Mouse (Mus musculus): Measurements from ENCODE around the gene Mif4gd. TPM values are rescaled to one million over a fixed set of nuclear protein-coding genes. Genes with fewer than 3 reads are reported as not detected.

The Mif4gd gene
- polyA plus RNA-seq, 2 experiments, result 23.1 to 34.2 TPM

DNA sequence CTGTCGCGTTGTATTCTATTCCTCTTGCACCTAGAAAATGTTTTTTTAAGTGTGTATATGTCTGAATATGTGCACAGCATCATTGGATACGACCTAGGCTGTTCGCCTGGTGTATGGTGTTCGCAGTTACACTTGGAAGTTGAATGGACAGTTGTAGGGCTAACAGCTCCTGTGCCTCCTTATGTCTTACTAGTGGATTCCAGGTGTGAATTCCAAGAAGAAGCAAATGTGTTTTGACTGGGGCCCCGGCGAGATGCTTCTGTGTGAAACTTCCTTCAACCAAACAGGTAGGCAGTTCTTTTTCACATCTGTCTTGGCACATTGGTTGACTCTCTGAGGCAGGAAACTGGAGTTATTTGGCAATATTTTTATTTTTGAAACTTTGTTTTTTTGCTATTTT lies 47.8 kb downstream of the Mif4gd start:
- H3K4me1 ChIP-seq (ENCODE audit: control insufficient read depth, insufficient read depth, low read length), result peaks cover 8% of the 10 kb centered on the region
- H3K4me2 ChIP-seq (replicated peaks; ENCODE audit: low read depth, low read length, severe bottlenecking), result peak overlapping the region; percentile 72
- H3K4me3 ChIP-seq (replicated peaks; ENCODE audit: low read length), result peak overlapping the region; percentile 57
- WGBS, result 18% methylated on average over 7 of the region's 7 CpGs
- H3K27me3 ChIP-seq (ENCODE audit: control insufficient read depth, insufficient read depth, low read length), result no peaks in the 10 kb centered on the region
- peaks cover 37% of the 10 kb centered on the region for H3K36me3 ChIP-seq (ENCODE audit: control insufficient read depth, insufficient read depth, low read length)
- H3K9me3 ChIP-seq (ENCODE audit: control insufficient read depth, low read length), result no peaks in the 10 kb centered on the region
- ATAC-seq (ENCODE audit: low FRiP score, low read depth) (no peak), DNase-seq (ENCODE audit: low spot score) (no peak)
- no peak for TF ChIP-seq POLR2A (IDR thresholded peaks at IDR 0.05; ENCODE audit: borderline replicate concordance, extremely low read depth, insufficient read depth, insufficient read length)
- peak overlapping the region; percentile 60 for H3K9ac ChIP-seq (ENCODE audit: low read depth, low read length, severe bottlenecking)
- no peak overlapping the region for H3K27ac ChIP-seq (replicated peaks; ENCODE audit: low read depth, low read length)

DNA sequence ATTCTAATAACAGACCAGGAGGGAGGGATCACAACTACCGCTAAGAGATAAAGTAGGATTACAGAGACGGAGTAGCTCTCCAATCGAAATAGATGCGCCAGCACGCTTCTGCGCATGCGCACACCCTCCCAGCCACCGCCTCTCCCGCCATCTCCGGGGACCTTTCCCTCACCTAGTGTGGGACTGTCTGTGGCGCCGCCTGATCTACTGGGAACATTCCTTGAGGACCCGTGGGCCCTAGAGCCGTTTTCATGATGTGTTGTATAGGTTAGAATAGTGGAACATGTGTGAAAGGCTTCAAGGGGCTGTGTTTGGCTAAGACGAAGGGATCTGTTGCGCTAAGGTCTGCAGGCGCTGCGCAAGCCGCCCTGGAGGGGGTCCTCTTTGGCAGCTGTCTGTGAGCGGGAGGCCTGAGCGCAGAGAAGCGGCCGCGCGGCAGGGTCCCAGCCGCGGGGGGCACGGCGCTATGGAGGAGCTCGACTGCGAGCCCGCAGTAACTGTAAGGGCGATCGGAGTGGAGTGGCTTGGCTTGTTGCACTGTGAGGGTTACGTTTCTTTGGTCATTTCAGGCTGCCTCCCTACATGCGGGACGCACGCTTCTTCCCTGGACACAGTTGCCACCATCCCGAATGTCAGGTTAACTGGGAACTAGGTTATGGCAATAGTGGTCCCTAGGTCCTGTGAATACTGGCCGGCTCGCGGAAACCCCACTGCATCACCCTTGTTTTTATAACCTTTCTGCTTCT lies 48.5 kb downstream of the Mif4gd start, which contains the start of gene Nup85:
Gene Nup85 (plus strand): TSS at position 371 of the 746 bp plus-strand sequence.
- Histone ChIP-seq H3K9ac (ENCODE audit: low read depth, low read length, severe bottlenecking) (peak within 1 kb of the TSS; percentile 60), H3K4me1 (ENCODE audit: control insufficient read depth, insufficient read depth, low read length) (peaks cover 8% of the 10 kb centered on the region), H3K4me3 (replicated peaks; ENCODE audit: low read length) (peak within 1 kb of the TSS; percentile 57), H3K9me3 (ENCODE audit: control insufficient read depth, low read length) (no peaks in the 10 kb centered on the region), H3K4me2 (replicated peaks; ENCODE audit: low read depth, low read length, severe bottlenecking) (peak within 1 kb of the TSS; percentile 72), H3K27me3 (ENCODE audit: control insufficient read depth, insufficient read depth, low read length) (no peaks in the 10 kb centered on the region), H3K27ac (replicated peaks; ENCODE audit: low read depth, low read length) (peak within 1 kb of the TSS; percentile 78), H3K36me3 (ENCODE audit: control insufficient read depth, insufficient read depth, low read length) (peaks cover 30% of the 10 kb centered on the region)
- peak; percentile 85 for TF ChIP-seq POLR2A (IDR thresholded peaks at IDR 0.05; ENCODE audit: borderline replicate concordance, extremely low read depth, insufficient read depth, insufficient read length)
- WGBS, result under 1% methylated on average over 42 of the region's 42 CpGs
- ATAC-seq (ENCODE audit: low FRiP score, low read depth) (peak; percentile 92), DNase-seq (ENCODE audit: low spot score) (peak; percentile 99)

DNA sequence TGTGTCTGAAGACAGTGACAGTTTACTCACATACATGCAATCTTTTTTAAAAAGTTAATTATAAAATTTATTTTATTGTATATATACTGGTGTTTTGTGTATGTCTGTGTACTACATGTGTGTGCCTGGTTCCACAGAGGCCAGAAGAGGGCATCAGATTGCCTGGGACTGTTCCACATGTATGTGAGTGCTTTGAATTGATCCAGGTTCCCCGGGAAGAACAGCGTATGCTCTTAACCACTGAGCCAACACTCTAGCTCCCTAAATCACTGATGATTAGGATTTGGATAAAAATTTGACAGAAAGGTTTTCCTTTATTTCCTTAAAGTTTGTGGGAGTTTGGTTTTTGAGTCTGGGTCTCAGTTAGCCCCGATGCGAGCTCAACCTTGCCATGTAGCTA lies 49.4 kb downstream of the Mif4gd start:
- peak overlapping the region; percentile 60 for H3K9ac ChIP-seq (ENCODE audit: low read depth, low read length, severe bottlenecking)
- no peaks in the 10 kb centered on the region for H3K27me3 ChIP-seq (ENCODE audit: control insufficient read depth, insufficient read depth, low read length)
- ATAC-seq (ENCODE audit: low FRiP score, low read depth), result no peak
- DNase-seq (ENCODE audit: low spot score), result no peak
- H3K4me2 ChIP-seq (replicated peaks; ENCODE audit: low read depth, low read length, severe bottlenecking), result peak overlapping the region; percentile 72
- no peak for TF ChIP-seq POLR2A (IDR thresholded peaks at IDR 0.05; ENCODE audit: borderline replicate concordance, extremely low read depth, insufficient read depth, insufficient read length)
- peak overlapping the region; percentile 78 for H3K27ac ChIP-seq (replicated peaks; ENCODE audit: low read depth, low read length)
- 49% methylated on average over 4 of the region's 4 CpGs for WGBS
- H3K4me3 ChIP-seq (replicated peaks; ENCODE audit: low read length), result peak overlapping the region; percentile 57
- H3K36me3 ChIP-seq (ENCODE audit: control insufficient read depth, insufficient read depth, low read length), result peaks cover 22% of the 10 kb centered on the region
- no peaks in the 10 kb centered on the region for H3K9me3 ChIP-seq (ENCODE audit: control insufficient read depth, low read length)
- peaks cover 8% of the 10 kb centered on the region for H3K4me1 ChIP-seq (ENCODE audit: control insufficient read depth, insufficient read depth, low read length)

Other genes with a start within 250 kb of the Mif4gd start
- gene Hid1, start 245.2 kb downstream of the Mif4gd start, polyA plus RNA-seq (2012; rRNA removed), result 4.5 and 5.9 TPM in 2 replicates
- gene Hid1, start 245.2 kb downstream of the Mif4gd start, polyA plus RNA-seq (2014; fragmentation: Nextera tagmentation; extraction: Ambion mirVana), result 2.1 and 2.3 TPM in 2 replicates
- 18.8 and 23.9 TPM in 2 replicates for gene Cdr2l, start 231.1 kb downstream of the Mif4gd start, polyA plus RNA-seq (2012; rRNA removed)
- gene Cdr2l, start 231.1 kb downstream of the Mif4gd start, polyA plus RNA-seq (2014; fragmentation: Nextera tagmentation; extraction: Ambion mirVana), result 10.9 and 11.1 TPM in 2 replicates
- 76.7 and 92.2 TPM in 2 replicates for gene Mrpl58, start 209.2 kb downstream of the Mif4gd start, polyA plus RNA-seq (2012; rRNA removed)
- gene Mrpl58, start 209.2 kb downstream of the Mif4gd start, polyA plus RNA-seq (2014; fragmentation: Nextera tagmentation; extraction: Ambion mirVana), result 169 and 181 TPM in 2 replicates
- 294 and 427 TPM in 2 replicates for gene Atp5h, start 193.0 kb downstream of the Mif4gd start, polyA plus RNA-seq (2012; rRNA removed)
- 870 and 933 TPM in 2 replicates for gene Atp5h, start 193.0 kb downstream of the Mif4gd start, polyA plus RNA-seq (2014; fragmentation: Nextera tagmentation; extraction: Ambion mirVana)
- 30.0 and 30.5 TPM in 2 replicates for gene Kctd2, start 192.8 kb downstream of the Mif4gd start, polyA plus RNA-seq (2012; rRNA removed)
- 26.3 and 27.8 TPM in 2 replicates for gene Kctd2, start 192.8 kb downstream of the Mif4gd start, polyA plus RNA-seq (2014; fragmentation: Nextera tagmentation; extraction: Ambion mirVana)
- gene Trim80, start 172.4 kb downstream of the Mif4gd start, polyA plus RNA-seq (2012; rRNA removed), result not detected in 2 replicates
- 0.15 TPM in 1 of 2 replicates, not detected in the other for gene Trim80, start 172.4 kb downstream of the Mif4gd start, polyA plus RNA-seq (2014; fragmentation: Nextera tagmentation; extraction: Ambion mirVana)
- gene Slc16a5, start 150.5 kb downstream of the Mif4gd start, polyA plus RNA-seq (2012; rRNA removed), result 0.04 and 0.08 TPM in 2 replicates
- gene Slc16a5, start 150.5 kb downstream of the Mif4gd start, polyA plus RNA-seq (2014; fragmentation: Nextera tagmentation; extraction: Ambion mirVana), result not detected in 2 replicates
- gene Armc7, start 137.3 kb downstream of the Mif4gd start, polyA plus RNA-seq (2012; rRNA removed), result 7.5 and 9.7 TPM in 2 replicates
- gene Armc7, start 137.3 kb downstream of the Mif4gd start, polyA plus RNA-seq (2014; fragmentation: Nextera tagmentation; extraction: Ambion mirVana), result 8.4 and 8.5 TPM in 2 replicates
- gene Nt5c, start 121.1 kb downstream of the Mif4gd start, polyA plus RNA-seq (2012; rRNA removed), result 51.8 and 55.4 TPM in 2 replicates
- gene Nt5c, start 121.1 kb downstream of the Mif4gd start, polyA plus RNA-seq (2014; fragmentation: Nextera tagmentation; extraction: Ambion mirVana), result 70.6 and 76.6 TPM in 2 replicates
- gene Jpt1, start 98.6 kb downstream of the Mif4gd start, polyA plus RNA-seq (2012; rRNA removed), result 411 and 458 TPM in 2 replicates
- gene Jpt1, start 98.6 kb downstream of the Mif4gd start, polyA plus RNA-seq (2014; fragmentation: Nextera tagmentation; extraction: Ambion mirVana), result 541 and 547 TPM in 2 replicates
- gene Sumo2, start 76.7 kb downstream of the Mif4gd start, polyA plus RNA-seq (2012; rRNA removed), result 543 and 563 TPM in 2 replicates
- 942 and 968 TPM in 2 replicates for gene Sumo2, start 76.7 kb downstream of the Mif4gd start, polyA plus RNA-seq (2014; fragmentation: Nextera tagmentation; extraction: Ambion mirVana)
- gene Nup85, start 48.5 kb downstream of the Mif4gd start, polyA plus RNA-seq (2012; rRNA removed), result 184 and 187 TPM in 2 replicates
- 144 and 148 TPM in 2 replicates for gene Nup85, start 48.5 kb downstream of the Mif4gd start, polyA plus RNA-seq (2014; fragmentation: Nextera tagmentation; extraction: Ambion mirVana)
- 40.2 and 47.4 TPM in 2 replicates for gene Mrps7, start 9.0 kb downstream of the Mif4gd start, polyA plus RNA-seq (2012; rRNA removed)
- 86.6 and 89.0 TPM in 2 replicates for gene Mrps7, start 9.0 kb downstream of the Mif4gd start, polyA plus RNA-seq (2014; fragmentation: Nextera tagmentation; extraction: Ambion mirVana)
- 39.5 and 48.2 TPM in 2 replicates for gene Gga3, start 8.9 kb downstream of the Mif4gd start, polyA plus RNA-seq (2012; rRNA removed)
- gene Gga3, start 8.9 kb downstream of the Mif4gd start, polyA plus RNA-seq (2014; fragmentation: Nextera tagmentation; extraction: Ambion mirVana), result 17.7 and 19.1 TPM in 2 replicates
- gene Slc25a19, start 15.3 kb upstream of the Mif4gd start, polyA plus RNA-seq (2012; rRNA removed), result 30.7 and 36.3 TPM in 2 replicates
- 20.9 and 26.9 TPM in 2 replicates for gene Slc25a19, start 15.3 kb upstream of the Mif4gd start, polyA plus RNA-seq (2014; fragmentation: Nextera tagmentation; extraction: Ambion mirVana)
- 61.5 and 62.7 TPM in 2 replicates for gene Grb2, start 95.6 kb upstream of the Mif4gd start, polyA plus RNA-seq (2012; rRNA removed)
- gene Grb2, start 95.6 kb upstream of the Mif4gd start, polyA plus RNA-seq (2014; fragmentation: Nextera tagmentation; extraction: Ambion mirVana), result 53.8 and 58.0 TPM in 2 replicates
- gene Tmem94, start 152.5 kb upstream of the Mif4gd start, polyA plus RNA-seq (2012; rRNA removed), result 46.8 and 68.8 TPM in 2 replicates
- 17.9 and 18.8 TPM in 2 replicates for gene Tmem94, start 152.5 kb upstream of the Mif4gd start, polyA plus RNA-seq (2014; fragmentation: Nextera tagmentation; extraction: Ambion mirVana)
- 34.6 and 44.7 TPM in 2 replicates for gene Caskin2, start 200.7 kb upstream of the Mif4gd start, polyA plus RNA-seq (2012; rRNA removed)
- gene Caskin2, start 200.7 kb upstream of the Mif4gd start, polyA plus RNA-seq (2014; fragmentation: Nextera tagmentation; extraction: Ambion mirVana), result 17.3 and 21.2 TPM in 2 replicates
- gene Tsen54, start 201.8 kb upstream of the Mif4gd start, polyA plus RNA-seq (2012; rRNA removed), result 32.6 and 40.0 TPM in 2 replicates
- 28.1 and 30.2 TPM in 2 replicates for gene Tsen54, start 201.8 kb upstream of the Mif4gd start, polyA plus RNA-seq (2014; fragmentation: Nextera tagmentation; extraction: Ambion mirVana)
- gene Llgl2, start 211.1 kb upstream of the Mif4gd start, polyA plus RNA-seq (2012; rRNA removed), result 11.2 and 12.6 TPM in 2 replicates
- gene Llgl2, start 211.1 kb upstream of the Mif4gd start, polyA plus RNA-seq (2014; fragmentation: Nextera tagmentation; extraction: Ambion mirVana), result 12.3 and 13.3 TPM in 2 replicates
- 0.55 and 1.3 TPM in 2 replicates for gene Myo15b, start 245.4 kb upstream of the Mif4gd start, polyA plus RNA-seq (2012; rRNA removed)
- 0.54 and 0.56 TPM in 2 replicates for gene Myo15b, start 245.4 kb upstream of the Mif4gd start, polyA plus RNA-seq (2014; fragmentation: Nextera tagmentation; extraction: Ambion mirVana)

Measured in limb, embryonic 14.5 days (tissue).